Mouse (Mus musculus) CD4-positive, CD25-positive, alpha-beta regulatory T cell (primary cell): Measurements from ENCODE around the gene Adam8. TPM values are rescaled to one million over a fixed set of nuclear protein-coding genes. Genes with fewer than 3 reads are reported as not detected.

Experiments
- polyA plus RNA-seq: library from polyadenylated mRNA; unstranded; fragments of 100-300 nt; shearing (Covaris generic); gene quantifications from one replicate; pipeline ENCODE4 v1.2.1, GENCODE M21; 2017

The Adam8 gene
- 5.5 TPM for polyA plus RNA-seq

DNA sequence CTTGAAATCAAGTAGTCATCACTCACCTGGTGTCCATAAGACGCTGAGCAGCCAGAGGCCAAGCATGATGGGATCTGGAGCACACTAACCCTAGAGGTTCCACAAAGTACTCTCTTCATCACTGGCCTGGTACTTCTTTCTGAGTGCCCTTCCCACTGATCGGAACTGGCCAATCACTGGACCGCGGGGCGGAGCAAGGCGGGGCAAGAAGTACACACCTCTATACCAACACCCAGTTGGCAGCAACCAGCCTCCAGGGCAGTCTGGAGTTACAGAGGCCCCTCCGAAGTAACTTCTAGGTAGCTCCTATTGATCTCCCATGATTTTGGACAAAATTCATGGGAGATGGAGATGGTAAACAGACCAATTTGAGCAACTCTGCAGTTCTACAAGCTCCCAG, at the start of gene Adam8:
Adam8 (minus strand) TSS at position 157 of the 400 bp plus-strand sequence.

DNA sequence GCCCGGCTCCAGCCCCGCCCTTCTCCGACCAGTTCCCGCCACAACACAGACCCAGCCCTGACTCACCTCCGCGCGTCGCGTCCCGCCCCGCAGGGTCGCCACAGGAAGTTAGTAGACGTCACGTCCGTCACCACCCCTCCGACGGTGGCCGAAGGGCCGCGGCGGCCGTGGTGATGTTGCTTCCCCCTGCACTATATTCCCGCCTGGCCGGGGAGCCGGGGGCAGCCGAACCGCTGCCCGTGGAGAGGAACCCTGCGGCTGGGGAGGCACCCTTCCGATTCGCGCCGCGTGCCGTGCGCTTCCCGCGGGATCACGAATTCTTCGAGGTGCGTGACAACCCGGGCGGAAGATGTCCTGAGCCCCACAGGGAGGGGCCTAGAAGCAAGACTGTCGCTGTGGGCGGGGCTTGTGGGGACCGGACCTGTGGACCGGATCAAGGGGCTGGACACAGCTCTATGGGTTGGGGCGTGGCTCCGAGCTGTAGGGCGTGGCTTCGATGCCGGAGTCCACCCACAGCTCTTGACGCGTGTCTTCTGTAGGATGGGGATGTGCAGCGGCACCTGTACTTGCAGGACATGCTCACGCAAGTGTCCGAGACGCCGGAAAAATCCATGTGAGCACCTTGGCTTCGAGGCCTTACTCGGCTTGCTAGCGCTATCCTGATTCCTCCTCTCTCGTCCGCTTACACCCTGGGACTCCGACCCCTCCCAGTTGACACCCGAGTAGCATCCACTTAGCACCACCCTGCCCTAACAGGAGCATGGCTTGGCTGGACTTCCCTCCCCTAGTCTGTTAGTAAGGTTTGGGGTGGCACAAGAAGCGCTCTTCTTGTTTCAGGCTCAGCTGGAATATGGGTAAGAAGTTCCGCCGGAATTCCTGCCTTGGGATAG, 44.2 kb upstream of the Adam8 start, which contains the start of the genes Zfp511 and Tubgcp2:
Zfp511 (plus strand) TSS at position 111 of the 890 bp plus-strand sequence.
Tubgcp2 (minus strand) TSS at position 389 of the 890 bp plus-strand sequence.

DNA sequence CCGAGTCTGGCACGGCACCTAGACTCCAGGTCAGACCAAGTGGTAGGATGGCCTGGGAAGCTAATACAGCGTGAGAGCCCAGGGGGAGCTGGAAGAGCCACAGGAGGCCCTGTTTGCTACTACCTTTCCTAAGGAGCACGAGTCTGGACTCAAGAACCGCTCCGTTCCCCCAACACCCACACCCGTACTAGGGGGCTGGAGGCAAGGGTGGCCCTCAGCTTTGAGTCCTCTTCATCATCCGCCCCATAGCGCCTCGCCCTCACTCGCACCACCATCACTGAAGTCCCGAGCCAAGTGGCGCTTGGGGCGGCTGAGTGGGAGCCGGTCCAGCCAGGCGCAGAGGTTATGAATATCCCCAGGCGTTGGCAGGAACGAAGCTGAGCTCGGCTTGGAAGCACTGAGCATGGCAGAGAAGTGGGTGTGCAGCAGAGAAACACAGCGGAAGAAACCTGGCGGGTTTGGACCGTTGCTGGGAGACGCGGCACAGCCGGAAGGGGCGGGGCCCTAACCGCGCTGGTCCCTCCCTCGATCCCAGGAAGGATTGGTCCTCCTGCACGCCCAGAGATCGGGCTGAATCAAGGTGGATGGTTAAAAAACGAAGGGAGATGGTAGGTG, 14.0 kb downstream of the Adam8 start, which contains the start of gene 6430531B16Rik:
6430531B16Rik (minus strand) TSS at position 478 of the 615 bp plus-strand sequence.

DNA sequence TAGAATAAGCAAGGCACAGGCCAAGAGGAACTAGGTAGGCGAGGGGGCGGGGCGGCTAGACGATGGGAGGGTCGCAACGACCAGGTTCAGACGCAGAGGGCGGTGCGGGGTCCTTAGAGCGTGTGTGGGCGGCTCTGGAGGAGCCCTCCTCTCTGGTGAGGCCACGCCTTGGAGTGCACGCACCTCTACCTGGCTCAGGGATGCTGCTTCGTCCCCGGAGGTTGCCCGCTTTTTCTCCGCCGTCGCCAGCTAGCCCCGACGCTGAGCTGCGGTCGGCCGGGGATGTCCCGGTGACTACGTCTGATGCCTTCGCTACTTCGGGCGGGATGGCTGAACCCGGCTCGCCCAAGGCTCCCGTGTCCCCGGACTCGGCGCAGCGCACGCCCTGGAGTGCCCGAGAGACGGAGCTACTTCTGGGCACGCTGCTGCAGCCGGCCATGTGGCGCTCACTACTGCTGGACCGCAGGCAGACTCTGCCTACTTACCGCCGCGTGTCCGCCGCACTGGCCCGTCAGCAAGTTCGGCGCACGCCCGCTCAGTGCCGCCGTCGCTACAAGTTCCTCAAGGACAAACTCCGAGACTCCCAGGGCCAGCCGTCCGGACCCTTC, 48.6 kb downstream of the Adam8 start, which contains the start of gene Utf1:
Utf1 (plus strand) TSS at position 116 of the 608 bp plus-strand sequence.

Other genes starting within 250 kb of the Adam8 start
- gene Adgra1, start 158.4 kb downstream of the Adam8 start, polyA plus RNA-seq = not detected
- gene Kndc1, start 97.9 kb downstream of the Adam8 start, polyA plus RNA-seq = 0.74 TPM
- 4.3 TPM for gene Utf1, start 48.8 kb downstream of the Adam8 start, polyA plus RNA-seq
- gene 6430531B16Rik, start 13.8 kb downstream of the Adam8 start, polyA plus RNA-seq = not detected
- 58.4 TPM for gene Zfp511, start 43.8 kb upstream of the Adam8 start, polyA plus RNA-seq
- 41.2 TPM for gene Tubgcp2, start 44.1 kb upstream of the Adam8 start, polyA plus RNA-seq
- not detected for gene Msx3, start 56.5 kb upstream of the Adam8 start, polyA plus RNA-seq
- not detected for gene Caly, start 90.0 kb upstream of the Adam8 start, polyA plus RNA-seq
- gene Prap1, start 100.8 kb upstream of the Adam8 start, polyA plus RNA-seq = not detected
- 9.9 TPM for gene Fuom, start 109.9 kb upstream of the Adam8 start, polyA plus RNA-seq
- 7.2 TPM for gene Paox, start 123.2 kb upstream of the Adam8 start, polyA plus RNA-seq
- gene Echs1, start 123.9 kb upstream of the Adam8 start, polyA plus RNA-seq = 63.4 TPM
- gene Mtg1, start 145.0 kb upstream of the Adam8 start, polyA plus RNA-seq = 37.2 TPM
- not detected for gene Sprn, start 162.3 kb upstream of the Adam8 start, polyA plus RNA-seq
- 0.06 TPM for gene Olfr522, start 172.2 kb upstream of the Adam8 start, polyA plus RNA-seq
- gene Olfr523, start 180.7 kb upstream of the Adam8 start, polyA plus RNA-seq = 0.06 TPM
- gene Olfr524, start 213.4 kb upstream of the Adam8 start, polyA plus RNA-seq = not detected
- 0.08 TPM for gene Cd163l1, start 225.7 kb upstream of the Adam8 start, polyA plus RNA-seq